Mouse (Mus musculus) hindbrain, embryonic 16.5 days (tissue): ENCODE results near the gene Wdr18. TPM values are rescaled to one million over a fixed set of nuclear protein-coding genes. Genes with fewer than 3 reads are reported as not detected.

ENCODE experiments used
- ATAC-seq: fragments of 200-750 bp; cut with Nextera tagmentation; 2 replicates; pipeline ENCODE4 v1.8.0; 2017; ENCODE audit warnings: moderate TSS enrichment, moderate library complexity
- H3K27ac ChIP-seq: fragments of 300-500 bp; sonication (generic); 2 replicates; pipeline ENCODE4 v1.5.1; 2014; ENCODE audit warnings: low read depth, mild to moderate bottlenecking, control low read depth, low read length, moderate library complexity
- H3K27me3 ChIP-seq: fragments of 300-500 bp; sonication (generic); replicated peaks from 2 replicates; pipeline ENCODE4 v1.6.1; 2014; ENCODE audit warnings: low read length; ENCODE audit not compliant: control insufficient read depth, insufficient read depth
- H3K36me3 ChIP-seq: fragments of 300-500 bp; sonication (generic); 2 replicates; pipeline ENCODE4 v1.6.1; 2014; ENCODE audit warnings: mild to moderate bottlenecking, low read length, moderate library complexity, mixed read lengths; ENCODE audit not compliant: control insufficient read depth, insufficient read depth
- H3K4me1 ChIP-seq: fragments of 300-500 bp; sonication (generic); 2 replicates; pipeline ENCODE4 v1.6.1; 2014; ENCODE audit warnings: low read depth, low read length; ENCODE audit not compliant: control insufficient read depth, insufficient read depth
- H3K4me2 ChIP-seq: fragments of 300-500 bp; sonication (generic); 2 replicates; pipeline ENCODE4 v1.6.1; 2014; ENCODE audit warnings: mild to moderate bottlenecking, low read length, control low read depth, moderate library complexity
- H3K4me3 ChIP-seq: fragments of 300-500 bp; sonication (generic); 2 replicates; pipeline ENCODE4 v1.5.1; 2014; ENCODE audit warnings: mild to moderate bottlenecking, low read length, control low read depth, moderate library complexity
- H3K9ac ChIP-seq: fragments of 300-500 bp; sonication (generic); 2 replicates; pipeline ENCODE4 v1.6.1; 2014; ENCODE audit warnings: low read depth, mild to moderate bottlenecking, control low read depth, low read length, moderate library complexity
- H3K9me3 ChIP-seq: fragments of 300-500 bp; sonication (generic); 2 replicates; pipeline ENCODE4 v1.6.1; 2014; ENCODE audit warnings: mild to moderate bottlenecking, low read length, moderate library complexity; ENCODE audit not compliant: control insufficient read depth
- WGBS: fragments of 180-500 bp; shearing (Covaris S2); extraction: QIAGEN DNeasy Blood & Tissue Kit; methylation state at CpG from one replicate; pipeline ENCODE4 v1.1.7; 2014; 5-methylcytosine and 5-hydroxymethylcytosine counted together
- polyA plus RNA-seq: library from polyadenylated mRNA; unstranded; fragments of >200 nt; fragmentation: Nextera tagmentation; extraction: Ambion mirVana; gene quantifications from 2 replicates; pipeline ENCODE4 v1.2.1, GENCODE M21; 2015

The Wdr18 gene
- polyA plus RNA-seq, 1 experiment from 2014 or later: 102 TPM

DNA sequence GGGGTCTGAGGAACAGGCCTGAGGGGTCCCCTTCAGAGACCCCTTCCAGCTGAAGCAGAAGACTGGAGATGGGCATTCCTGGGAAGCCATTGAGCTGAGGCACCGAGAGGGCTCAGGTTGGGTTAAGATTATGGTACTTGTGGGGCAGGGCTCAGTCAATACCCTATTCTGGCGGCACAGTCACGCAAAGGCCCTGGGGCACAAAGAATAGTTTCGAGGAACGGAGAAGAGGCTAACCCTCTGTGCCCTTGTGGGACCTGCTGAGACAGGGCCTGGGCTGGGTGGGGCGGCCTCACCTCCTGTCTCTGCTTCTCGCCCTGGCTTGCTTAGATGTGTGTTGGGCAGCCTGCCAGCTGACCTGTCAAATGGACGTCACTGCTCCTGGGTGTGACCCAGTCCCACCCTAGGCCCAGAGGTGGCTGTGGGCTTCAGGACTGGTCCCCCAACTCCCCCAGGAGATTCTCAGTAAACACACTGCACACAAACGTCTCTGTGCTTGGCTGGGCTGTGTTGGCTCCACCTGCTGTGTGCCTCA lies 26.7 kb upstream of the Wdr18 start:
- Histone ChIP-seq H3K9me3 (no peaks in the 10 kb centered on the region), H3K9ac (peak overlapping the region; percentile 26; the same call in 1 of the 2 replicates), H3K4me1 (peaks cover 58% of the 10 kb centered on the region), H3K4me2 (no peak overlapping the region), H3K27me3 (no peaks in the 10 kb centered on the region), H3K4me3 (no peak overlapping the region), H3K27ac (peak overlapping the region; percentile 64; the same call in 1 of the 2 replicates), H3K36me3 (0 out of 2 replicates have a peak, but pooled peaks cover 4% of the 10 kb centered on the region)
- no peak for ATAC-seq
- WGBS: 52% methylated on average over 8 of the region's 9 CpGs

DNA sequence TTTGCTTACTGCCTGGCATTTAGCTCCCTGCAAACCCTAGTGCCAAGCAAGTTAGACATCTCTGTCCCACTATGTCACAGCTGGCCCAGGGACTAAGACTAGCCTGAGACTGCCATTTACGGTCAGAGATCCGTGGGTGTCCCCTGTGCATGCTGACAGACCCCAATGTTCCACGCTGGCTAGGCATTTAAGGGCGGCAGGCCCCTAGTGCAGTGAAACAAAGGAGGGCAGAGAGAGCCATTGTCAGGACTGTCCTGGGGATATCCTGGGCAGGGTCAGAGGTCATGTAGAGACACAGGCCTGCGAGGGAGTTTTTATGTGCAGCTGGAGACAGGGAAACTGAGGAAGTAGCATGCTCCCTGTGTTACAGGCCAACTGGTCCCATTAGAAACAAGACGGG lies 26.1 kb upstream of the Wdr18 start:
- Histone ChIP-seq H3K27me3 (no peaks in the 10 kb centered on the region), H3K36me3 (0 out of 2 replicates have a peak, but pooled peaks cover 4% of the 10 kb centered on the region), H3K4me3 (no peak overlapping the region), H3K9me3 (no peaks in the 10 kb centered on the region), H3K4me2 (no peak overlapping the region), H3K27ac (peak overlapping the region; percentile 64), H3K4me1 (peaks cover 55% of the 10 kb centered on the region), H3K9ac (0 out of 2 replicates have a peak overlapping the region, but pooled peaks have one; percentile 1)
- 19% methylated on average over 6 of the region's 6 CpGs for whole genome bisulfite sequencing
- no peak for ATAC-seq

DNA sequence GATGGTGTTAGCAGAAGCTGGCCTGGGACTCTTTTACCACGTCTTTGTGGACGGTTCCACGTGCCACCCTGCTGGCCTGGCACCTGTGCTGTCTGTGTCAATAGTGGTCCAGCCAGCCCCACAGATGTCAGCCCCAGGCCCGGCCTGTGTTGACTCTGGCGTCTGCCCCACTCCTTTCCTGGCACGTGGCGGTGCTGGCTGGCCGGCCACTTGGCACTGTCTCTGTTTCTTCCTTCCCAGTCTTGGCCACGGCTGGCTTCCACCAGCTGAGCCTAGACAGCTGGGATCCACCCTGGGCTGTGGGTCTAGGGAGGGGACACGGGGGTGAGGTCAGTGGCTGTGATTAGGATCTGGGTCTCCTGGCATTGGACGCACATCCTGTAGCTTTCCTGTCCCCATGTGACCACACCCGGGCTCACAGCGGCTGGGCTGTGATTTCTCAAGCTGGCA lies 25.7 kb upstream of the Wdr18 start:
- no peak overlapping the region for H3K9ac ChIP-seq
- no peaks in the 10 kb centered on the region for H3K27me3 ChIP-seq
- peak; percentile 85 for ATAC-seq
- 0 out of 2 replicates have a peak, but pooled peaks cover 4% of the 10 kb centered on the region for H3K36me3 ChIP-seq
- no peaks in the 10 kb centered on the region for H3K9me3 ChIP-seq
- H3K4me1 ChIP-seq: peaks cover 50% of the 10 kb centered on the region
- 35% methylated on average over 13 of the region's 13 CpGs for WGBS
- H3K27ac ChIP-seq: peak overlapping the region; percentile 64
- H3K4me3 ChIP-seq: no peak overlapping the region
- no peak overlapping the region for H3K4me2 ChIP-seq

DNA sequence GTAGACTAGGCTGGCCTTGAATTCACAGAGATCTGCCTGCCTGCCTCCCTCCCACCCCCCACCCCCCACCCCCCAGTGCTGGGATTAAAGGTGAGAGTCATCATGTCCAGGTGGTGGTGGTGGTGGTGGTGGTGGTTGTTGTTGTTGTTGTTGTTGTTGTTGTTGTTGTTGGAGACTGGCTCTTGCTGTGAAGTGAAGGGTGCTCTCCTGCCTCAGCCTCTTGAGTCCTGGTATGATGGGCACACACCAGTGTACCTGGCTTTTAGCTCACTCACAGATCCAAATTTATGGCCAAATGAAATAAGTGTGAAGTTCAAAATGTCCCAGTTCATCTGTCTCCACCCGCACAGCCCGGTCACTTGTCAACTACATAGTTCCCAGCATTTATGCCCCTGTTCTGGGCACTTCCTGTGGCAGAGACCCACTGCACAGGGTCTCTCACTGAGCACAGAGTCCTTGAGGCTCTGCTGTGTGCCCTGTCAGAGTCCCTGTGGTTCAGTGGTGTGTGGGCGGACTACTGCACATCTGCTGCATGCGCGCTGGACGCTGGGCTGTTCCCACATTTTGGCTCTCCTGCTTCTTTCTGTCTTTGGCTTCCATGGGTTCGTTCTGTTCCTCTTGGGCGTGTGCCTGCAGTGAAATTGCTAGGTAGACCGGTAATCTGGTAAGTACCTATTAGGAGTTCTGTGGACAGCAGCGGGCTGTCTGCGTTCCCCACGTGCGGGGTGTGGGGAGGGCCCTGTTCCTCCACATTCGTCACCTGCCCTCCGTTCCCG lies 25.0 kb upstream of the Wdr18 start:
- WGBS: 83% methylated on average over 16 of the region's 16 CpGs
- Histone ChIP-seq H3K9me3 (no peaks in the 10 kb centered on the region), H3K27ac (peak overlapping the region; percentile 64; the same call in 1 of the 2 replicates), H3K4me1 (peaks cover 44% of the 10 kb centered on the region), H3K4me3 (no peak overlapping the region), H3K9ac (no peak overlapping the region), H3K27me3 (no peaks in the 10 kb centered on the region), H3K36me3 (0 out of 2 replicates have a peak, but pooled peaks cover 4% of the 10 kb centered on the region), H3K4me2 (no peak overlapping the region)
- no peak for ATAC-seq

DNA sequence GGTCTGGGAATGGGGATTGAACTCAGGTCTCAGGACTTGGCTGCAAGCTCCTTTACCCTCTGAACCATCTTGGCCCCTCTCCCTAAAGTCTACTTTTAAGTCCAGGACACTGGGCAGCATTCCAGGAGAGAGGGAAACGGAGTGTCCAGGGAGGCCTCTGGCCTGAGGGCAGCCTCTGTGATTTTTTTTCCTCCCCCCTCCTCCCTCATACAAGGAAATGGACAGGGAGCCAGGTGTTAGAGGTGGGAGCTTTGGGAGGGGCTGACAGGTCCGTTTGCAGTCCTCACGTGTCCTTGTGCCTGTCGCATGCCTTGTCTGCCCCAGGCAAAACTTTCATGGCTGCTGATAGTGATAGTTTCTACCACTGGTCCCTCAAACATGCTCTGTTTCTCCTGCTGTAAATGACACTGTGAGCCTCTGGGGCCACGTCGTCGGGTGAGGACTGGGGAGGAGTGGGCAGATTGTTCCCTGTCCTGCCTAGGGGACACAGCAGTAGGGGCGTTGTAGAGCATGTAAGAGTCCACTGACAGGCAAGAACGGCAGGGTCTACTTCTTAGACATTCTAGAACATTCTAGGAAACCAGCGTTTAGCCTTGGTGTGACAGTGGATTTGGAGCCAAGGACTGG lies 23.6 kb upstream of the Wdr18 start:
- Histone ChIP-seq H3K4me3 (no peak overlapping the region), H3K9me3 (no peaks in the 10 kb centered on the region), H3K4me1 (peaks cover 40% of the 10 kb centered on the region), H3K4me2 (no peak overlapping the region), H3K9ac (no peak overlapping the region), H3K36me3 (0 out of 2 replicates have a peak, but pooled peaks cover 1% of the 10 kb centered on the region), H3K27me3 (no peaks in the 10 kb centered on the region), H3K27ac (no peak overlapping the region; the same call in 1 of the 2 replicates)
- no peak for ATAC-seq
- 63% methylated on average over 10 of the region's 10 CpGs for WGBS

DNA sequence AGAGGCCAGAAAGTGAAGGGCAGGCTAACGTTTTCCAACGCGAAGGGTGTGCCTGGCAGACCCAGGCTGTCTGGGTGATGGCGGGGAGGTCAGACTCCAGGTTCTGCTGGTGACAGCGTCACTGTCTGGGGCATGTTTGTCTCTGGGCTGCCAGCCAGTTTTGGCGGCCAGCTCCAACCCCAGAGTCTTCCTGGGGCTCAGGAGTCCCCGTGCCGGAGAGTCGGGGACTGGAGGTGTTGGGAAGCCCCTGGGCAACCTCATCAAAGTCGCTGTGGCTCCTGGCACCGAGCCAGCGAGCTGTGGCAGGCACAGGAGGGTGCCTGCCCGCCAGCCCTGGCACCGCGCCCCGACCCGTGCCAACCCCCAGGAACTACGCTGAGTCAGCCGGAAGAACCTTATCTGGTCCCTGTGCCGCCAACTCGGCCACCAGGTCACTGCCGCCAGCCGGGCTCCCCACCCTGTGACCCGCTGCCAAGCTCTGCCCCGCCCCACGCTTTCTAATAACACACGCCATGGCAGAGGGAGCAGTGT lies 23.0 kb upstream of the Wdr18 start:
- no peak overlapping the region; the same call in 1 of the 2 replicates for H3K27ac ChIP-seq
- no peaks in the 10 kb centered on the region for H3K27me3 ChIP-seq
- H3K4me2 ChIP-seq: peak overlapping the region; percentile 36
- peak overlapping the region; percentile 23; the same call in 1 of the 2 replicates for H3K9ac ChIP-seq
- 42% methylated on average over 20 of the region's 27 CpGs for WGBS
- H3K4me1 ChIP-seq: peaks cover 37% of the 10 kb centered on the region
- H3K4me3 ChIP-seq: no peak overlapping the region
- no peaks in the 10 kb centered on the region for H3K36me3 ChIP-seq
- ATAC-seq: no peak; the same call in 1 of the 2 replicates
- H3K9me3 ChIP-seq: no peaks in the 10 kb centered on the region

DNA sequence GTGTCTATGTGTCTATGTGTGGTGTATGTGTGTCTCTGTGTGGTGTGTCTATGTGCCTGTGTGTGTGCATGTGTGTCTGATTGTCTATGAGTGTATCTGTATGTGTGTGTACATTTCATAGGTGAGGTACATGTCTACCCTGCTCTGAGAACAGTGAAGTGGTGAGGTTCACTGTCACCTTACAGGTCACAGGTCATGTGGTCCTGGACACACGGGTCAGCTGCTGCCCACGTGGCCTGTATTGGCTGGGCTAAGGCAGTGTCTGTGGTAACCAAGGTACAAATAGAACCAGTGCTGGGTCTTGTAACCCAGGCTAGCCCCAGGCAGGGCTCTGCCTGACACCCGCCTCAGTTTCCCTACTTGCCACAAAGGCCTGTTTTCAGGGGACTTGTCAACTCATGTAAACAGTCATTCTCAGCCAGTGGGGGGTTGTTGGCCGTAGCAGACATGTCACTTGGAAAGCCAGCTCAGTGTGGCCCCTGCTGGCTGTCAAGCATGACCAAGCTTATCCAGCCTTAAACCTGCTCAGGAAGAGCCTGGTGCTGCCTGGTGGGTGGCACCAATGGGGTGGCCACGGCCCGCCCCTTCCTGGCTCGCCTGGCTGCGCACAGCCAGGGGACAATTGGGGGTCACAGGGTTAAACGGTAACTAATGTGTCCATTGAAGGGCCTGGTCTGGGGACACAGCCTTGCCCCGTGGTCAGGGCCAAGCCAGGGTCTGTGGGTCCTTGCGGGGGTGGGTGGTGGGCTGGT lies 22.0 kb upstream of the Wdr18 start:
- H3K27me3 ChIP-seq: no peaks in the 10 kb centered on the region
- H3K27ac ChIP-seq: no peak overlapping the region
- no peaks in the 10 kb centered on the region for H3K36me3 ChIP-seq
- no peak overlapping the region for H3K9ac ChIP-seq
- H3K4me3 ChIP-seq: no peak overlapping the region
- 43% methylated on average over 10 of the region's 11 CpGs for WGBS
- H3K4me1 ChIP-seq: peaks cover 30% of the 10 kb centered on the region
- H3K4me2 ChIP-seq: no peak overlapping the region
- no peak for ATAC-seq
- no peaks in the 10 kb centered on the region for H3K9me3 ChIP-seq

DNA sequence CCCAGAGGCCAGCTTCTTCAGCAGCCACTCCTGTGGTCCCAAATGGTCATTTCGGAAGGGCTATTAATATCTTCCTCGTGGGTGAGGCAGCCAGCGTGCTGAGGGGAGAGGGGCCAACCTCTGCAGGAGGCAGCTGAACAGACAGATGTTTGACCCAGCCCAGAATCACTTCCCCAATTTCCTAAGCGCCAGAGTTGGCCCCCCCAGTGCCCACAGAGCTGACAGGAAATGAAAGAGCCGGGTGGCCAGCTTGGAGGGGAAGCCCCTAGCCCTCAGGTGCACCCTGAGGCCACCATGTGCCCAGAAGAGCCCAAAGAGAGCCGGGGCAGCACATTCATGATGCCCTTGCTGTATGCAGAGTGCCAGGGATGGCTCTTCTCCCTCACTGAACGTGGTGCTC lies 19.2 kb upstream of the Wdr18 start:
- no peaks in the 10 kb centered on the region for H3K27me3 ChIP-seq
- no peak overlapping the region for H3K4me3 ChIP-seq
- ATAC-seq: no peak
- no peak overlapping the region for H3K9ac ChIP-seq
- H3K36me3 ChIP-seq: no peaks in the 10 kb centered on the region
- H3K4me1 ChIP-seq: peaks cover 14% of the 10 kb centered on the region
- 67% methylated on average over 7 of the region's 7 CpGs for WGBS
- H3K4me2 ChIP-seq: no peak overlapping the region
- H3K27ac ChIP-seq: no peak overlapping the region
- H3K9me3 ChIP-seq: no peaks in the 10 kb centered on the region
